Mouse (Mus musculus): ENCODE results near the gene Nell2. TPM values are rescaled to one million over a fixed set of nuclear protein-coding genes. Genes with fewer than 3 reads are reported as not detected.

Gene Nell2
- polyA plus RNA-seq, 1 experiment from 2014 or later: 95.4 TPM

DNA sequence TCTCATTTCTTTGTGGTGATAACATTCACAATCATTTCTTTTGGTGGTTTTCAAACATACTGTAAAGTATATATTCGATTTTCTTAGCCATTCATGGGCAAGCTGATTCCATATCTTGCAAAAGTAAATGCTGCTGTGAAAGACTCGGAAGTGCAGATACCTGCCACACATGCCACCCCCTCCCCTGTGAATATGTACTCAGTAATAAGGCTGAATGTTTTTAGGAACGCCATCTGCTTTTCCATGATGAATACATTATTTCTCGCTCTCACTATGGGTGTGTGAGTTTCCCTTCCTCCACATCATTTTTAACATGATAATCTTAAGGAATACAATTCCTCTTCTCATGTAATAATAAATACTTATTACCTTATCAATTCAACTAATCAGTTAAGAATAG, 90.6 kb downstream of the Nell2 start:
- Histone ChIP-seq H3K27ac (ENCODE audit: low read depth, low read length) (no peak overlapping the region), H3K4me1 (replicated peaks; ENCODE audit: control insufficient read depth, insufficient read depth, low read length) (no peaks in the 10 kb centered on the region), H3K27me3 (ENCODE audit: control insufficient read depth, insufficient read depth, low read length) (no peaks in the 10 kb centered on the region), H3K36me3 (ENCODE audit: control insufficient read depth, insufficient read depth, low read length) (no peaks in the 10 kb centered on the region), H3K4me3 (ENCODE audit: low read depth, low read length) (no peak overlapping the region), H3K9me3 (ENCODE audit: control insufficient read depth, low read length) (no peaks in the 10 kb centered on the region), H3K9ac (ENCODE audit: low read depth, low read length) (no peak overlapping the region), H3K4me2 (replicated peaks; ENCODE audit: low read depth, low read length) (no peak overlapping the region)
- WGBS: 92% methylated on average over 4 of the region's 4 CpGs
- no peak for ATAC-seq (ENCODE audit: low FRiP score)
- no peak for DNase-seq (ENCODE audit: low spot score)

DNA sequence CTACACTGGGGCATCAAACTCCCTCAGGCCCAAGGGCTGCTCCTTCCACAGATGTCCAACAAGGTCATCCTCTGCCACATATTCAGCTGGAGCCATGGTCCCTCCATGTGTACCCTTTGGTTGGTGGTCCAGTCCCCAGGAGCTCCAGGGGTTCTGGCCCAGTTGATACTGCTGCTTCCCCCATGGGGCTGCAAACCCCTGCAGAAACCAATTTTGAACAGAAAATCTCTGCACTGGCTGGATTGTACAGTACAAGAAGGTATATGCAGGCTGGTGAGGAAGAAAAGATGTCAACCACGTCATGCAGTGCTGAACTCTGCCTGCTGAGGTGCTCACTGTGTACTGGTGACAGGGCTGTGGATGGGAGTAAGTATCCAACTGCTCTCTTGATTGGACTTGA, 92.1 kb downstream of the Nell2 start:
- Histone ChIP-seq H3K9me3 (ENCODE audit: control insufficient read depth, low read length) (no peaks in the 10 kb centered on the region), H3K27me3 (ENCODE audit: control insufficient read depth, insufficient read depth, low read length) (no peaks in the 10 kb centered on the region), H3K27ac (ENCODE audit: low read depth, low read length) (no peak overlapping the region), H3K36me3 (ENCODE audit: control insufficient read depth, insufficient read depth, low read length) (no peaks in the 10 kb centered on the region), H3K4me3 (ENCODE audit: low read depth, low read length) (no peak overlapping the region), H3K4me1 (replicated peaks; ENCODE audit: control insufficient read depth, insufficient read depth, low read length) (no peaks in the 10 kb centered on the region), H3K4me2 (replicated peaks; ENCODE audit: low read depth, low read length) (no peak overlapping the region), H3K9ac (ENCODE audit: low read depth, low read length) (no peak overlapping the region)
- DNase-seq (ENCODE audit: low spot score) (no peak), ATAC-seq (ENCODE audit: low FRiP score) (no peak)
- 94% methylated on average over 1 of the region's 1 CpGs for WGBS

- peak overlapping the region; percentile 58; the same call in 1 of the 2 replicates for H3K27ac ChIP-seq (ENCODE audit: low read depth, low read length)
- no peak overlapping the region for H3K4me2 ChIP-seq (replicated peaks; ENCODE audit: low read depth, low read length)
- DNase-seq (ENCODE audit: low spot score) (peak; percentile 63), ATAC-seq (ENCODE audit: low FRiP score) (peak; percentile 78)
- H3K4me1 ChIP-seq (replicated peaks; ENCODE audit: control insufficient read depth, insufficient read depth, low read length): peaks cover 3% of the 10 kb centered on the region
- no peak overlapping the region for H3K9ac ChIP-seq (ENCODE audit: low read depth, low read length)
- H3K36me3 ChIP-seq (ENCODE audit: control insufficient read depth, insufficient read depth, low read length): no peaks in the 10 kb centered on the region
- WGBS: 49% methylated on average over 13 of the region's 13 CpGs
- no peaks in the 10 kb centered on the region for H3K9me3 ChIP-seq (ENCODE audit: control insufficient read depth, low read length)
- no peak overlapping the region for H3K4me3 ChIP-seq (ENCODE audit: low read depth, low read length)
- H3K27me3 ChIP-seq (ENCODE audit: control insufficient read depth, insufficient read depth, low read length): no peaks in the 10 kb centered on the region
Measured at GRCm38 (mm10) chr15:95431156-95431799, 97.1 kb downstream of the Nell2 start.

DNA sequence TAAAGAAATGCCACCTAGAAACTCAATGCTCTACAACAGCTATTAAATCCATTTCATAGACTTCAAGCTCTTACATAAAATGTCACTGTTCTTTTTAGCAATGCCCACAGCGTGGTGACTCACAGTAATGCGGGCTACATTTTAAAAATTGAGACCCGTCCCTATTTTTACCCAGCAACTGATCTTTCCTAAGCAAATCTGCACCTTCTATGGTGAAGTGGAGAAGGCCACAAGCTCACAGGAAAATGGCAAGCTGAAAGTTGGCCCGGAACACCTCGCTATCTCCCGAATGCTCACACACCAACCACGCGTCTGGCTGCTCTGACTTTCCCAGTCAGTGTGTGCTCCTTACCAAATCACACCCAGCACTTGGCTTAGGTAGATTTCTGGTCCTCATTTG, 98.4 kb downstream of the Nell2 start:
- H3K27me3 ChIP-seq (ENCODE audit: control insufficient read depth, insufficient read depth, low read length): no peaks in the 10 kb centered on the region
- no peak overlapping the region for H3K4me3 ChIP-seq (ENCODE audit: low read depth, low read length)
- no peak for DNase-seq (ENCODE audit: low spot score)
- H3K4me2 ChIP-seq (replicated peaks; ENCODE audit: low read depth, low read length): no peak overlapping the region
- H3K9ac ChIP-seq (ENCODE audit: low read depth, low read length): no peak overlapping the region
- ATAC-seq (ENCODE audit: low FRiP score): no peak
- no peaks in the 10 kb centered on the region for H3K9me3 ChIP-seq (ENCODE audit: control insufficient read depth, low read length)
- H3K36me3 ChIP-seq (ENCODE audit: control insufficient read depth, insufficient read depth, low read length): no peaks in the 10 kb centered on the region
- H3K4me1 ChIP-seq (replicated peaks; ENCODE audit: control insufficient read depth, insufficient read depth, low read length): peaks cover 3% of the 10 kb centered on the region
- WGBS: 96% methylated on average over 8 of the region's 8 CpGs
- no peak overlapping the region for H3K27ac ChIP-seq (ENCODE audit: low read depth, low read length)

DNA sequence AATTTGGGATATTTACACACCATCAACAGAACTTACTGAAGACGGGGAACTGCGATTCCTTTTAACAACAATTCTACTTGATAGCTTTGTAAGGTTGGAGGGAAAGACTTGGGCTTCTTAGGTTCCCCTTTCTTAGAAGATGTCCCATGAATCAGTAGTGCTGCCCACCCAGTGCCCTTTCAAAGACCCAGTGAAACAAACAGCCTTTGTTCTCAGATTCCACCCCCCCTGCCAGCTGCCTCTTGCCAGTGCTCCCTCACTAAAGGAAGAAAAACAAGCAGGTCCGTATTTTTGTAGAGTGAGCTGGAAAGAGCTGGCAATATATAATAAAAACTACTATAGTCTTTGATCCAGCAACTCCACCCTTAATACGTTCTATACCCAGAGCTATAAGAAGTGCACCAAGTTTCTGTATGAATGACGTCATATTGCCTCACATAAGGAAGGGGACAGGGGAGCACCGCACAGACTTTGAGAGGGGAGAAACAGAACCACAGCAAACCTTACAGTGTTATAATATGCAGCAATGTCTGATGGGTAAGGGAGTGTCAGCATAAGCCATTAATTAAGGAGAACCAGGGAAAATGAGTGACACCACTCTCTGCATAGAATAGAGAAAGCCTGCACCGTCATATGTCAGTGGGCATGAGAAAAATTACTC, 100.2 kb downstream of the Nell2 start:
- 56% methylated on average over 7 of the region's 7 CpGs for WGBS
- H3K4me3 ChIP-seq (ENCODE audit: low read depth, low read length): no peak overlapping the region

GRCm38 (mm10) chr15:95425085-95425484, 103.3 kb downstream of the Nell2 start:
- WGBS: 90% methylated on average over 7 of the region's 7 CpGs
- H3K9ac ChIP-seq (ENCODE audit: low read depth, low read length): no peak overlapping the region
- ATAC-seq (ENCODE audit: low FRiP score): no peak
- H3K36me3 ChIP-seq (ENCODE audit: control insufficient read depth, insufficient read depth, low read length): 0 out of 2 replicates have a peak, but pooled peaks cover 2% of the 10 kb centered on the region
- no peak overlapping the region for H3K4me3 ChIP-seq (ENCODE audit: low read depth, low read length)
- H3K9me3 ChIP-seq (ENCODE audit: control insufficient read depth, low read length): no peaks in the 10 kb centered on the region
- no peak overlapping the region for H3K4me2 ChIP-seq (replicated peaks; ENCODE audit: low read depth, low read length)
- no peaks in the 10 kb centered on the region for H3K27me3 ChIP-seq (ENCODE audit: control insufficient read depth, insufficient read depth, low read length)
- DNase-seq (ENCODE audit: low spot score): no peak
- H3K27ac ChIP-seq (ENCODE audit: low read depth, low read length): no peak overlapping the region; the same call in 1 of the 2 replicates
- H3K4me1 ChIP-seq (replicated peaks; ENCODE audit: control insufficient read depth, insufficient read depth, low read length): peaks cover 3% of the 10 kb centered on the region

More for the DNA sequence above, 100.2 kb downstream of the Nell2 start:
- no peaks in the 10 kb centered on the region for H3K36me3 ChIP-seq (ENCODE audit: control insufficient read depth, insufficient read depth, low read length)
- H3K4me1 ChIP-seq (replicated peaks; ENCODE audit: control insufficient read depth, insufficient read depth, low read length): peaks cover 3% of the 10 kb centered on the region
- peak overlapping the region; percentile 54; the same call in 1 of the 2 replicates for H3K27ac ChIP-seq (ENCODE audit: low read depth, low read length)
- H3K9ac ChIP-seq (ENCODE audit: low read depth, low read length): no peak overlapping the region
- H3K27me3 ChIP-seq (ENCODE audit: control insufficient read depth, insufficient read depth, low read length): no peaks in the 10 kb centered on the region
- H3K4me2 ChIP-seq (replicated peaks; ENCODE audit: low read depth, low read length): no peak overlapping the region
- ATAC-seq (ENCODE audit: low FRiP score) (no peak), DNase-seq (ENCODE audit: low spot score) (peak; percentile 38)
- no peaks in the 10 kb centered on the region for H3K9me3 ChIP-seq (ENCODE audit: control insufficient read depth, low read length)

- peak; percentile 30 for DNase-seq (ENCODE audit: low spot score)
- H3K4me2 ChIP-seq (replicated peaks; ENCODE audit: low read depth, low read length): no peak overlapping the region
Measured at GRCm38 (mm10) chr15:95422226-95422950, 106.0 kb downstream of the Nell2 start.

GRCm38 (mm10) chr15:95418641-95419040, 109.7 kb downstream of the Nell2 start:
- WGBS: 79% methylated on average over 4 of the region's 4 CpGs
- no peak for ATAC-seq (ENCODE audit: low FRiP score)
- Histone ChIP-seq H3K27me3 (ENCODE audit: control insufficient read depth, insufficient read depth, low read length) (no peaks in the 10 kb centered on the region), H3K4me1 (replicated peaks; ENCODE audit: control insufficient read depth, insufficient read depth, low read length) (no peaks in the 10 kb centered on the region), H3K36me3 (ENCODE audit: control insufficient read depth, insufficient read depth, low read length) (0 out of 2 replicates have a peak, but pooled peaks cover 2% of the 10 kb centered on the region), H3K4me2 (replicated peaks; ENCODE audit: low read depth, low read length) (no peak overlapping the region), H3K4me3 (ENCODE audit: low read depth, low read length) (no peak overlapping the region), H3K9ac (ENCODE audit: low read depth, low read length) (no peak overlapping the region), H3K27ac (ENCODE audit: low read depth, low read length) (no peak overlapping the region), H3K9me3 (ENCODE audit: control insufficient read depth, low read length) (no peaks in the 10 kb centered on the region)
- DNase-seq (ENCODE audit: low spot score): no peak

More at GRCm38 (mm10) chr15:95422226-95422950, 106.0 kb downstream of the Nell2 start:
- 52% methylated on average over 15 of the region's 15 CpGs for WGBS
- Histone ChIP-seq H3K27me3 (ENCODE audit: control insufficient read depth, insufficient read depth, low read length) (no peaks in the 10 kb centered on the region), H3K9ac (ENCODE audit: low read depth, low read length) (no peak overlapping the region), H3K36me3 (ENCODE audit: control insufficient read depth, insufficient read depth, low read length) (0 out of 2 replicates have a peak, but pooled peaks cover 2% of the 10 kb centered on the region), H3K4me1 (replicated peaks; ENCODE audit: control insufficient read depth, insufficient read depth, low read length) (no peaks in the 10 kb centered on the region), H3K9me3 (ENCODE audit: control insufficient read depth, low read length) (no peaks in the 10 kb centered on the region), H3K4me3 (ENCODE audit: low read depth, low read length) (no peak overlapping the region), H3K27ac (ENCODE audit: low read depth, low read length) (0 out of 2 replicates have a peak overlapping the region, but pooled peaks have one; percentile 21)
- peak; percentile 50; the same call in 1 of the 2 replicates for ATAC-seq (ENCODE audit: low FRiP score)
